Mouse (Mus musculus) erythroblast, adult 5-6 weeks (primary cell): ENCODE data around the gene Mpo. TPM values are rescaled to one million over a fixed set of nuclear protein-coding genes. Genes with fewer than 3 reads are reported as not detected.
A peak's percentile ranks its signal among the peaks of the same experiment; 100 is the strongest.

Experiments used
- ATAC-seq: replicated peaks from 2 replicates; pipeline ENCODE4 v1.8.0; 2016; ENCODE audit warnings: moderate number of reproducible peaks, mild to moderate bottlenecking, moderate TSS enrichment, inconsistent platforms; ENCODE audit not compliant: poor library complexity, low FRiP score, severe bottlenecking
- total RNA-seq, 2 experiments: library from RNA; stranded (forward) in 1 of 2; stranded (reverse) in 1 of 2; fragments of 150-400 nt in 1 of 2; fragments of 200-764, 138-1000 nt in 1 of 2; gene quantifications; 2 replicates each; pipeline versions ENCODE4 v1.2.3 to v1.2.4; 2015 to 2017; ENCODE audit warnings: low replicate concordance in 2 of 2

Mpo gene
- total RNA-seq, 2 experiments from 2014 or later: 1,001 to 1,764 TPM

GRCm38 (mm10) chr11:87780130-87780529, 13.3 kb upstream of the Mpo start:
- ATAC-seq: no peak

GRCm38 (mm10) chr11:87790088-87790487, 3.3 kb upstream of the Mpo start:
- ATAC-seq: no peak

- ATAC-seq: no peak
Measured at GRCm38 (mm10) chr11:87801711-87802275, 8.4 kb downstream of the Mpo start.

GRCm38 (mm10) chr11:87802621-87803020, 9.2 kb downstream of the Mpo start:
- no peak for ATAC-seq

GRCm38 (mm10) chr11:87805448-87805847, 12.1 kb downstream of the Mpo start:
- ATAC-seq: 0 out of 2 replicates have a peak, but pooled peaks have one; percentile 57

- ATAC-seq: no peak
Measured at GRCm38 (mm10) chr11:87807433-87807832, 14.1 kb downstream of the Mpo start.

- no peak for ATAC-seq
Measured at GRCm38 (mm10) chr11:87808236-87808635, 14.9 kb downstream of the Mpo start.

GRCm38 (mm10) chr11:87811396-87811795, 18.0 kb downstream of the Mpo start:
- no peak for ATAC-seq

- no peak for ATAC-seq
Measured at GRCm38 (mm10) chr11:87814831-87815230, 21.4 kb downstream of the Mpo start.

GRCm38 (mm10) chr11:87816707-87817442, 23.5 kb downstream of the Mpo start:
- peak; percentile 45; the same call in 1 of the 2 replicates for ATAC-seq

- no peak for ATAC-seq
Measured at GRCm38 (mm10) chr11:87817443-87817773, 24.0 kb downstream of the Mpo start.

GRCm38 (mm10) chr11:87821502-87821901, 28.1 kb downstream of the Mpo start:
- ATAC-seq: no peak

GRCm38 (mm10) chr11:87828239-87828900, 35.0 kb downstream of the Mpo start, which contains the start of gene Lpo:
Gene Lpo, minus strand, starts transcription at chr11:87828289.
- no peak for ATAC-seq

GRCm38 (mm10) chr11:87840676-87841075, 47.3 kb downstream of the Mpo start:
- ATAC-seq: no peak

GRCm38 (mm10) chr11:87841436-87841835, 48.1 kb downstream of the Mpo start:
- no peak for ATAC-seq

- ATAC-seq: no peak
Measured at GRCm38 (mm10) chr11:87846968-87847600, 53.7 kb downstream of the Mpo start.

- no peak for ATAC-seq
Measured at GRCm38 (mm10) chr11:87847884-87848283, 54.5 kb downstream of the Mpo start.

GRCm38 (mm10) chr11:87852690-87853596, 59.6 kb downstream of the Mpo start, which contains the start of gene Mks1:
Gene Mks1, plus strand, starts transcription at chr11:87853215.
- peak; percentile 64 for ATAC-seq

GRCm38 (mm10) chr11:87853597-87853954, 60.2 kb downstream of the Mpo start:
- ATAC-seq: no peak
